Mouse (Mus musculus): ENCODE data around the gene Klk4. TPM values are rescaled to one million over a fixed set of nuclear protein-coding genes. Genes with fewer than 3 reads are reported as not detected.
A peak's percentile ranks its signal among the peaks of the same experiment; 100 is the strongest.

Klk4 gene
- not detected in 2 replicates for polyA plus RNA-seq (2012; rRNA removed)

- no peaks in the 10 kb centered on the region for H3K4me1 ChIP-seq (ENCODE audit: control insufficient read depth, insufficient read depth, low read length)
- no peak within 1 kb of the TSS for H3K4me3 ChIP-seq (ENCODE audit: insufficient read depth, low read length)
- H3K27ac ChIP-seq (ENCODE audit: insufficient read depth, low read length): no peak within 1 kb of the TSS
- TF ChIP-seq CTCF (IDR thresholded peaks at IDR 0.05; ENCODE audit: extremely low read depth, insufficient read depth, low read length): no peak
- no peak for TF ChIP-seq POLR2A (IDR thresholded peaks at IDR 0.05; ENCODE audit: extremely low read depth, insufficient read depth, low read length)
Measured at GRCm38 (mm10) chr7:43880912-43881311, at the start of gene Klk4. Gene Klk4, plus strand, starts transcription at chr7:43881160.

- no peaks in the 10 kb centered on the region for H3K4me1 ChIP-seq (ENCODE audit: control insufficient read depth, insufficient read depth, low read length)
- H3K27ac ChIP-seq (ENCODE audit: insufficient read depth, low read length): no peak within 1 kb of the TSS
- no peak for TF ChIP-seq CTCF (IDR thresholded peaks at IDR 0.05; ENCODE audit: extremely low read depth, insufficient read depth, low read length)
- no peak for TF ChIP-seq POLR2A (IDR thresholded peaks at IDR 0.05; ENCODE audit: extremely low read depth, insufficient read depth, low read length)
- no peak within 1 kb of the TSS for H3K4me3 ChIP-seq (ENCODE audit: insufficient read depth, low read length)
Measured at GRCm38 (mm10) chr7:43841701-43842100, 39.3 kb upstream of the Klk4 start, which contains the start of gene Klk5. Gene Klk5, plus strand, starts transcription at chr7:43841971.

GRCm38 (mm10) chr7:43843801-43844200, 37.2 kb upstream of the Klk4 start:
- Histone ChIP-seq H3K27ac (ENCODE audit: insufficient read depth, low read length) (no peak overlapping the region), H3K4me1 (ENCODE audit: control insufficient read depth, insufficient read depth, low read length) (no peaks in the 10 kb centered on the region), H3K4me3 (ENCODE audit: insufficient read depth, low read length) (no peak overlapping the region)
- TF ChIP-seq POLR2A (IDR thresholded peaks at IDR 0.05; ENCODE audit: extremely low read depth, insufficient read depth, low read length) (no peak), CTCF (IDR thresholded peaks at IDR 0.05; ENCODE audit: extremely low read depth, insufficient read depth, low read length) (no peak)

GRCm38 (mm10) chr7:43851616-43852015, 29.3 kb upstream of the Klk4 start:
- TF ChIP-seq CTCF (IDR thresholded peaks at IDR 0.05; ENCODE audit: extremely low read depth, insufficient read depth, low read length): no peak
- TF ChIP-seq POLR2A (IDR thresholded peaks at IDR 0.05; ENCODE audit: extremely low read depth, insufficient read depth, low read length): no peak
- Histone ChIP-seq H3K4me1 (ENCODE audit: control insufficient read depth, insufficient read depth, low read length) (no peaks in the 10 kb centered on the region), H3K27ac (ENCODE audit: insufficient read depth, low read length) (no peak overlapping the region), H3K4me3 (ENCODE audit: insufficient read depth, low read length) (no peak overlapping the region)

- Histone ChIP-seq H3K4me1 (ENCODE audit: control insufficient read depth, insufficient read depth, low read length) (no peaks in the 10 kb centered on the region), H3K4me3 (ENCODE audit: insufficient read depth, low read length) (no peak overlapping the region)
- TF ChIP-seq POLR2A (IDR thresholded peaks at IDR 0.05; ENCODE audit: extremely low read depth, insufficient read depth, low read length) (no peak), CTCF (IDR thresholded peaks at IDR 0.05; ENCODE audit: extremely low read depth, insufficient read depth, low read length) (no peak)
Measured at GRCm38 (mm10) chr7:43854642-43855380, 26.1 kb upstream of the Klk4 start.

GRCm38 (mm10) chr7:43855709-43856108, 25.3 kb upstream of the Klk4 start:
- Histone ChIP-seq H3K27ac (ENCODE audit: insufficient read depth, low read length) (no peak overlapping the region), H3K4me3 (ENCODE audit: insufficient read depth, low read length) (no peak overlapping the region), H3K4me1 (ENCODE audit: control insufficient read depth, insufficient read depth, low read length) (no peaks in the 10 kb centered on the region)
- no peak for TF ChIP-seq CTCF (IDR thresholded peaks at IDR 0.05; ENCODE audit: extremely low read depth, insufficient read depth, low read length)
- no peak for TF ChIP-seq POLR2A (IDR thresholded peaks at IDR 0.05; ENCODE audit: extremely low read depth, insufficient read depth, low read length)

More at GRCm38 (mm10) chr7:43854642-43855380, 26.1 kb upstream of the Klk4 start:
- no peak overlapping the region for H3K27ac ChIP-seq (ENCODE audit: insufficient read depth, low read length)

GRCm38 (mm10) chr7:43856307-43856706, 24.7 kb upstream of the Klk4 start:
- no peaks in the 10 kb centered on the region for H3K4me1 ChIP-seq (ENCODE audit: control insufficient read depth, insufficient read depth, low read length)
- no peak overlapping the region for H3K27ac ChIP-seq (ENCODE audit: insufficient read depth, low read length)
- H3K4me3 ChIP-seq (ENCODE audit: insufficient read depth, low read length): no peak overlapping the region
- TF ChIP-seq POLR2A (IDR thresholded peaks at IDR 0.05; ENCODE audit: extremely low read depth, insufficient read depth, low read length): no peak
- no peak for TF ChIP-seq CTCF (IDR thresholded peaks at IDR 0.05; ENCODE audit: extremely low read depth, insufficient read depth, low read length)

GRCm38 (mm10) chr7:43857501-43857900, 23.5 kb upstream of the Klk4 start:
- no peak overlapping the region for H3K27ac ChIP-seq (ENCODE audit: insufficient read depth, low read length)
- no peaks in the 10 kb centered on the region for H3K4me1 ChIP-seq (ENCODE audit: control insufficient read depth, insufficient read depth, low read length)
- no peak overlapping the region for H3K4me3 ChIP-seq (ENCODE audit: insufficient read depth, low read length)
- TF ChIP-seq CTCF (IDR thresholded peaks at IDR 0.05; ENCODE audit: extremely low read depth, insufficient read depth, low read length): no peak
- no peak for TF ChIP-seq POLR2A (IDR thresholded peaks at IDR 0.05; ENCODE audit: extremely low read depth, insufficient read depth, low read length)

GRCm38 (mm10) chr7:43860411-43860810, 20.5 kb upstream of the Klk4 start:
- Histone ChIP-seq H3K27ac (ENCODE audit: insufficient read depth, low read length) (no peak overlapping the region), H3K4me3 (ENCODE audit: insufficient read depth, low read length) (no peak overlapping the region), H3K4me1 (ENCODE audit: control insufficient read depth, insufficient read depth, low read length) (no peaks in the 10 kb centered on the region)
- no peak for TF ChIP-seq CTCF (IDR thresholded peaks at IDR 0.05; ENCODE audit: extremely low read depth, insufficient read depth, low read length)

- Histone ChIP-seq H3K4me3 (ENCODE audit: insufficient read depth, low read length) (no peak overlapping the region), H3K27ac (ENCODE audit: insufficient read depth, low read length) (no peak overlapping the region), H3K4me1 (ENCODE audit: control insufficient read depth, insufficient read depth, low read length) (no peaks in the 10 kb centered on the region)
- TF ChIP-seq CTCF (IDR thresholded peaks at IDR 0.05; ENCODE audit: extremely low read depth, insufficient read depth, low read length) (peak; percentile 81), POLR2A (IDR thresholded peaks at IDR 0.05; ENCODE audit: extremely low read depth, insufficient read depth, low read length) (no peak)
Measured at GRCm38 (mm10) chr7:43873237-43873636, 7.7 kb upstream of the Klk4 start.
